Mouse (Mus musculus): ENCODE measurements around the gene Aqp9.

The Aqp9 gene

DNA sequence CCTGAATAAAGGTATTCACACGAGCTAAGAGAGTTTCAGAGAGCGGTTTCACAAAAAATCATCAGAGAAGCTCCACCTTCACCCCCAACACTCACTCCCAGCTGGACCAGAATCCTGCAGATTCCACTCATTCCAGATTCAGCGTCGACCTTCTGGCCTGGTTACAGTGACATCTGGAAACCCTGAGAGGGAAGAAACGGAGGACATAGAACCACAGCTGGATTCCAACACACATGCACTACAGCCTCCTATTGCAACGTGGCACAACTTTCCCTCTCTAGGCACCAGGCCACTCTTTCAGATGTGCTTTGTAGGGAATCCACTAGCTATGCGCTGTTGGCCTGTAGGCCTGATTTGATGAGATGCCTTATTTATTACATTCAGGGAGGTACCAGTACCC, 102.0 kb downstream of the Aqp9 start:
- no peak for DNase-seq (ENCODE audit: low read depth, low spot score)

DNA sequence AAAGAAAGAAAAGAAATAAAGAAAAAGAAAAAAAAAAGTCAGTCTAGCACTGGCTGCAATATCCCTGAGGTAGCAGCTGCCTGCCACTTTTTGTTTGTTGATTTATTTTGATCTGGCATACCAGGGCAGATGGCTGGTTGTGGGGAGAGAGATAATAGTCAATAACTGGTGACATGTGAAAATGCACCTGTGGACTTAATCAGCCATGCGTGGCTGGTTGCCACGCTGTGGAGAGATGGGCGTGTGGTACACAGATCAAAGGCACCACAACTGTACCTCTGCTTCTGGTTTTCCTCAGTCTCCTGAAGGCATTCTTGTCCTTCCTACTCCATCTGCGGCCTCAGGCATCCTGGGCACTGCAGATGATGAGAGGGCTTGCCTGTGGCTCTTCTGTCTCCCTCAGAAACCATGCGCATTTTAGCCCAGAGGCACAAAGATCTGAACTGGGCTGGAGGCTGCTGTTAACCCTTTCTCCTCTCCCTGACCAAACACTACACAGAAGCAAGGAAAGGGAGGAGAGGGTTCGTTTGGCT, 103.1 kb downstream of the Aqp9 start:
- DNase-seq (ENCODE audit: low read depth, low spot score): no peak

DNA sequence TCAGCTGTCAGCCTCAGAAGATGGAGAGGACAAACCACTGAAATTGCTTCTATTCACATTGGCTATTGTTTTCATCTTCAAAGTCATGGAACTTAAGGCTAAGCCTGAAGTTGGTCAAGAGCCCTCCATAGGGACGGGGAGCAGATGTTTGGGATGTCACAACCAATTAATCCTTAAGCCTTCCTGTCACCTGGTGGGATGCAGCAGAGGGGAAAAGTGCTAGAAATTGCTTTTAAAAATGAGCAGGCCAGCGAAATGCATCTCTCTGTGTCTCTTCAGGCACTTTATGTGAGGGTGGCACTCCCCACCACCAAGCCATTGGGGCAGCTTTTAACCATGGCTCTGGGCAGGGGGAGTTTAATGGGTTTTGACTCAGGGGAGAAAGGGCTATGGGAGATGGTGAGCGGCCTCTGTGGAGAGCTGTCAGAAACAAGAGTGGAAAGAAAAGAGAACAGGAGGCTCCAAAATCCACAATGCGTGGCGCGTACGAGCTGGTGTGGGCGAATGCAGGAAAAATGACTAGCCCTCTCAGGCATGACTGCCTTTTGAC, 104.1 kb downstream of the Aqp9 start:
- no peak for DNase-seq (ENCODE audit: low read depth, low spot score)

DNA sequence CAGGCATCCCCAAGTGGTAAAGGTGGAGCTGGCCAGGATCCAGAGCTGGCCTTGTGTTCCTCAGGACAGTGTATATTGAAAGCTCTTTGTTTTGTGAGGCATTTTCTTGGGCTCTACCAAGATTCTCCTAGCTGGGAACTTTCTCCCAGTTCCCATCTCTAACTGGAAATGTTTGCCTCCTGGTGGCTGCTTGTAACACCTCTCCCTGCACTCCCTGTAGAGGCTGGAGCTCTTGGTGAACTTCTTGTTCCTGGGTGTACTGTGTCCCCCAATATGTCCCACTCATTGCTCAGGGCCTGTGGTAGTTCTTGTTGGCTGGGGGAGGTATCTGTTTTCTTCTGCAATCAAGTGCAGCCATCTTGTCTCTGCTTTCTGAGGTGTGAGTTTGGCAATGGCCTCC, 104.9 kb downstream of the Aqp9 start:
- DNase-seq (ENCODE audit: low read depth, low spot score): no peak

DNA sequence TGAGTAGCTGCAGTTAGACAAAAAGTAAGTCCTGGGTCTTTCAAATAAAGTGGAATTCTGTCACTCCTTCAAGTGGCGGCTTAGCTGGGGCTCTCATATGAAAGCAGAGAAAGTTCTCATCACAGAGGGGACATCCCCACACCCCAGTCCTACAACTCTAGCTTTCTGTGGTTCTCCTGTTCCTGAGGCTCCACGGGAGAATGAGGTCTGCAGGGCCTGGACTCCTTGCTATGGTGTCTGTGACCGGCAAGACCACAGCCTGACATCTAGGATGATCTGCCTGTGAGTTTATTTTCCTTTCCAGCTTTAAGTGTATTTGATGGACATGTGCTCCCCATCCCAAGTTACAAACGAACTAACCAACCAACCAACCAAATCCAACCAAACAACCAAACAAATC, 105.5 kb downstream of the Aqp9 start:
- no peak for DNase-seq (ENCODE audit: low read depth, low spot score)

DNA sequence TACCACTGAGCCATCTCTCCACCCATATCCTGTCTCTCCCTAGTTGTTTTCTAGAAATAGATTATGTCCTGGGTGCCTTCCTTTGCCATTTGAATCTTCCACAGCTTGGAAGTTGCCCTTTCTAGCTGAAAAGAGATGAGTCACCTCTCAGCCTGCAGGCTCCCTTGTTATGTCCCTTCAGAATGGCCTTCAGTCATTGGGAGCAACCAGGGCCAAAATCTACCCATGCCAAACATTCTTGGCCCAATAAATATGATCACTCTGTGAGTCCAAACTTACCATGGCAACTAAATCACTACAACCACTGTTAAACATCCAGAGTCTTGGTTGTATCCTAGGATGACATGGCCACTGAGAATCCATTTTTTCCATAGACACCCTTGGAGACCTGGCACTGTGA, 106.2 kb downstream of the Aqp9 start:
- no peak for DNase-seq (ENCODE audit: low read depth, low spot score)
